Mouse (Mus musculus): Measurements from ENCODE around the gene Cbr1.
"Not testable (repeated sequence)": the region's sequence is repeated elsewhere in the genome, so short reads cannot be mapped to it uniquely, and the experiment has no call there.

Gene Cbr1

DNA sequence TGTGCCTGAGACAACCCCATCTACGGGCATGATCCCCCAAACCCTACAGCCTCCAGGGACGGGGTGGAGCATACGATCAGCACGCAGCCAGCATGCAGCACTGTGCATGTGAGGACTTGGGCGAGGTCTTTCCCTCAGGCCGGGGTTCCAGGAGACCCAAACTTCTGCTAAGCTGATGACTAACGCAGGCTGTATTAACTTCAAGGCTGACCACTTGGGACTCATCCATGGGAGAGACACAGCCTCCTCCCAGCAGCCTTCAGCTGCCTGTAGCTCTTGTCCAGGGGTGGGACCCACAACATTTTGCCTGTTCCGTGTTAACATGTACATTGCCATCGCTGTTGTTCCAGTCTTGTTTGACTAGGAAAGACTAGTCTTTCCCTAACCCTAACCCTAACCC, 8.1 kb upstream of the Cbr1 start:
- DNase-seq (ENCODE audit: low read depth, low spot score): no peak

DNA sequence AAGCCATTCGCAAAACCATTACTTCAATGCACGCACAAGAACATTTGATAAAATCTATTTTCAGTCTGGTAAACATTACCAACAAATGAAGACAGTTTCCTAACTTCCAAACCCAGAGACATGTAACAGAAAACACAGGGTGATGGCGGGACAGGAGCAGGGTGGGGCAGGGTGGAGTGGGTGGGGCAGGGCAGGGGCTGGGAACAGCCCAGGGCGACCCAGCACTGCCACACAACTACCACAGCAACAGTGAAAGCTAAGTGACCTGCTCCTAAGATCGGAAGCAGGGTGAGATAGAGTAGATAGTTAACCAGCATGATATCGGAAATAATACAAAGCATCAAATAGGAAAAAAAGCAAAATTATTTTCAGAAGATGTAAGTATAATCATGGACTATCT, 6.2 kb upstream of the Cbr1 start:
- DNase-seq (ENCODE audit: low read depth, low spot score): no peak

DNA sequence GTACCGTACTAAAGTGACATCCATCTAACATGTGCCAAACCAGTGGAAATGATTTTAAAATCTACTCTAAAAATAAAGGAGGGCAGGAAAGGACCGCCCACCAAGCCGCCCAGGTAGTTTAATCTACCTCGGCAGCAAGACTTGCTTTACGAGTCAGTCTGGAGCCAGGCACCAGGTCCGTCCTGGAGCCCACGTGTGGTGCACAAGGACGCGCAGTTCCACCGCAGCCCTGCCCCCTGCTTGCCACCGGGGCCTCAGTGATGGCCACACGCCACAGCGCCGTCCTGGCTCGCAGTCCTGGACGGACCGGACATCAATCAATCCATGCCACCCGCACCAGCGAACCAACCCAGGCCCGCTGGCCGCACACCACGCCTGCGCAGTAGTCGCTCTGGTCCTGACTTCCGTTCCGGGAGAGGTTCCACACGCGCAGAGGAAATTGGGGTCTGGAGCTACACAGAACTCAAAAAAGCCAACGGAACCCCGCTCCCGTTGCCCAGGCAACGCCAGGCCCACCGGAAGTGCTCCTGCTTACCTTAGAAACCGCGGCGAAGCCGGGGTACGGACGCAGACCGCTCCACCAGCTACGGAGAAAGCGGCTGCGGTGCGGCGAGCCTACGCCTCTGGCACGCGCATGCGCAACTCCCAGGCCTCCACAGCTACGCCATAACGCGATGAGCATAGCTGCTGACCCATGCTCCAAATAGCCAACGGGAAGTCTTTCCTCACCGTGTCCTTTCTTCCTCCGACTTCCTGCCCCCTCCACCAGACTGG, 2.0 kb upstream of the Cbr1 start, which contains the start of gene Setd4:
Gene Setd4 (minus strand): TSS at position 625 of the 774 bp plus-strand sequence.
- peak; percentile 94 for DNase-seq (ENCODE audit: low read depth, low spot score)

DNA sequence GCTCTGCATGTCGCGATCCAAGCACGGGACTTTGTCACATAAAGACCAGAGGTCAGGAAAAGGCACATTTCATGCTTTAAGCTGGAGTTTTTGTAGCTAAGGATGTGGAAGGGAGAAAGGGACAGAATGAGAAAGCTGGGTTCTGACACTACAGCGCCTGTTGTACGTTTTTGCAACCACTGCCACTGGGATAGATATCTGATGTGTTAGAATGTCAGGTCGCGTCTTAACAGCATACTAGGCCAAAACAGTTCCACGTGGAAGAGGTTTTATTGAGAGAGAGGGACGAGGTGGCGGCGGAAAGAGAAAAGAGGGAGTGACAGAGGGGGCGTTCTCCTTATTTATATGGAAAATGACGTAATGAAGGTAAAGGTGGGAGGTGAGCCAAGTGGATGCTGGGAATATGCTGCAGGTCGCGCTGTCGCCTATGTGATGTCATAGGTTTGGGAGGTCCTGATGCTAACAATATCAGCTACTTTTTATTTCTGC, 1.1 kb upstream of the Cbr1 start:
- no peak for DNase-seq (ENCODE audit: low read depth, low spot score)

DNA sequence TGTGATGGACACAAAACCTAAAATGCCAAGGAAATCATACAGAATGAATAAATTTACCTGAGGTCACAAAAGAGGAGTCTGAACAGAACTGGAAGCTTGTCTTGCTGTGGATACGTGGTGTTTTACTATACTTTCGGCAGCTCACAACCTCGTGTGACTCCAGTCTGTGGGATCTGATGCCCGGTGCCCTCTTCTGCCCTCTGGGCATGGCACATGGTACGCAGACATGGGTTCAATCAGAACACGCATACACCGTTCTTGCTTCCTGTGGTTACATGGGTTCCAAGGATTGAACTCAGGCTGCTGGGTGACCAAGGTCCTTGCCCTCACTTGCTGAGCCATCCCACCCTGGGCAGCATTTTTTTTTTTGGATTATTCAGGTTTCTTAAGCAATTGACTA, 493 bp downstream of the Cbr1 start:
- no peak for DNase-seq (ENCODE audit: low read depth, low spot score)

DNA sequence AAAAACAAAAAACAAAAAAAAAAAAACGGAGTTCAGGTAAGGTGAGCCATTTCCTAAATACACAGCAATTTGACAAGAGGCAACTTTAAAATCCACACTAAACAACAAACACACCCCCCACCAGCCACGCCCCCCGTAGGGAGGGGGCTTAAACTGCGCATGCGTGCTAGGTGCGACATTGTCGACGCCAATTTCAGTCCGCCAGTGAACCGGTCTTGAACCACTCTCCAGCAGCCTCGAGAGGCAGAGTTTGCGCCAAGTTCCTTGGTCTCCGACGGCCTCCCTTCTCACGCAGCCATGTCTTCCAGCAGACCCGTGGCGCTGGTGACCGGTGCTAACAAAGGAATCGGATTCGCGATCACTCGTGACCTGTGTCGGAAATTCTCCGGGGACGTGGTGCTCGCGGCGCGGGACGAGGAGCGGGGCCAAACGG, 2.0 kb downstream of the Cbr1 start:
- peak; percentile 87 for DNase-seq (ENCODE audit: low read depth, low spot score)

DNA sequence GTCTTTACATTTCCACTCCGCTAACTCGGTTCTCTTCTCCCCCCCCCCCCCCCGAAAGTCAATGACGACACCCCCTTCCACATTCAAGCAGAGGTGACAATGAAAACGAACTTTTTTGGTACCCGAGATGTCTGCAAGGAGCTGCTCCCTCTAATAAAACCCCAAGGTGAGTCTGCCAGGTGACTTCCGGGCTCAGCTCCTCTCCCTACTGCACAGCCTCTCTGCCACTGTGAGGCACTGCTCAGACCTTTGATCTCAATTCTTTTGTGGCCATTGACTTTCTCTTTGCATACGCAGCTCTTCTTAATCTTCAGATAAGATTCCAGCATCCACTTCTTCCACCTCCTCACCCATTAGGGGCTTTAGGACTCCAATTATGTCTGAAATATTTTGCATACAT, 3.1 kb downstream of the Cbr1 start:
- no peak for DNase-seq (ENCODE audit: low read depth, low spot score)

DNA sequence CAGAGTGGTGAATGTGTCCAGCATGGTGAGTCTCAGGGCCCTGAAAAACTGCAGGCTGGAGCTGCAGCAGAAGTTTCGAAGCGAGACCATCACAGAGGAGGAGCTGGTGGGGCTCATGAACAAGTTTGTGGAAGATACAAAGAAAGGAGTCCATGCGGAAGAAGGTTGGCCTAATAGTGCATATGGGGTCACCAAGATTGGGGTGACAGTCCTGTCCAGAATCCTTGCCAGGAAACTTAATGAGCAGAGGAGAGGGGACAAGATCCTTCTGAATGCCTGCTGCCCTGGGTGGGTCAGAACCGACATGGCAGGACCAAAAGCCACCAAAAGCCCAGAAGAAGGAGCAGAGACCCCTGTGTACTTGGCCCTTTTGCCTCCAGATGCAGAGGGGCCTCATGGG, 4.1 kb downstream of the Cbr1 start:
- DNase-seq (ENCODE audit: low read depth, low spot score): no peak

DNA sequence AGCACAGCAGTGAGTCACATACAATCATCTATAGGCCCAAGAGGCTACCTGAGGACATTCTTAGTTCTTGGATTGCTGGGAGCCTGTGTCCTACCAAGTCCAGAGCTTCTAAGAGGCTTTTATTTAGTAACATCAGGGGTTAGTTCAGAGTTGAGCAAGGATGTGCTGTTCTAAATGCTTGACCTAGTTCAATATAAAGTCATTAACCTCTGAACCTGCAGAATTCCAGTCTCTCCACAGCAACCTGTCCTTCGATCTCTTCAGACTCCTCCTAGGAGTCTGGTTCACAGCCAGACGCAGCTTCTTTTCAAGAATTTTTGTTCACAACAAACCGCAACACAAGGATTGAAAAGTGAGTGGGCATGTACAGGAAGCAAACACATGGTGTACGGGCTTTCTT, 5.3 kb downstream of the Cbr1 start:
- no peak for DNase-seq (ENCODE audit: low read depth, low spot score)

DNA sequence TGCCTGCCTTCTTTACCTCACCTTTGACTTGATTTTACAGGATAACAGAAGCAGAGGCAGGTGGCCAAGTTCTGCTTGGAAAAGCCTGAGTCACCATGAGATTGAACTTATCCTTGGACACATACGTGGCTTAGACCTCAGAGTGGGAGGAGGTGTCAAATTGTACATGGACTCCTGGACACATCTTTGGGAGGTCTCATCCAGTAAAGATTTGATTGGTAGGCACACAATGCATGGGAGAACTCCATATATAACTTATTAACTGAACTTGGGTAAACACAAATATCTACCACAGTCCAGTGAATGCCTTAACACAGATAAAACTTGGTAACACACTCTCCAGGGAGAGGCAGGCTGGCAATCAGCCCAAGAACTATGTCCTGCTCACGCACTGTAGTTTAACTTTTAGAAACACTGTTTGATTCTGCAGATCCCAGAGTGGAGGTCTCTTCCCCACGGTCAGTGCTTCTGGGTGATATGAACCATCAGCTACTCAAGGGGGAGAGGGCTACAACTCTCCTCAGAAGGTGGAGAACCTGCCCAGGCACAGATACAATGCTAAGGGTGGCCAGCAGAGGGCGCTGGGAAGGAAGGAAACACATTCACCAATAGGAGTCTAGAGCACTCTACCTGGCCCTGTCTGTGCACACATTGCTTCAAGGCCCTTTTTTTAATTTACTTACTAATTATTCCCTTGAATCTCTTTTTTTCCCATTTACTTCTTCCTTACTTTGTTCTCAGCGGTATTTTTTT, 9.6 kb downstream of the Cbr1 start:
- DNase-seq (ENCODE audit: low read depth, low spot score): peak; percentile 54

DNA sequence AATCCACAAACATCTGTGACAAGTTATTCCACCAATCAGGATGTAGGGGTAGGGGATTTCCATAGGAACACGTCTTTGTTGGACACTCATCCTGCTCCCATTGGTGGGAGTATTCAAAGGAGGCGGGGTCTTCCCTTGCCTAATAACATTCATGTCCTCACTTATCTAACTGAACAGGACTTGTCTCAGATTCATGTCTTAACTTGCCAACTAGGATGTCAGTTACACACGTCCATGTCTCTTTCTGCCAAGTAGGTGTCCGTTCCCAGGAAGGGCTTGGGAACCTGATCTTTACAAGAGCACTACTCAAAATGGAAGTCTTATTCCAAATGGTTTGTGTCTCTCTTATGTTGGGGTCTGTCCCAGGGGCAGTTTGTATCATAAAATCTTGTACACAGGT, 18.1 kb downstream of the Cbr1 start:
- not testable (repeated sequence) for DNase-seq (ENCODE audit: low read depth, low spot score)

DNA sequence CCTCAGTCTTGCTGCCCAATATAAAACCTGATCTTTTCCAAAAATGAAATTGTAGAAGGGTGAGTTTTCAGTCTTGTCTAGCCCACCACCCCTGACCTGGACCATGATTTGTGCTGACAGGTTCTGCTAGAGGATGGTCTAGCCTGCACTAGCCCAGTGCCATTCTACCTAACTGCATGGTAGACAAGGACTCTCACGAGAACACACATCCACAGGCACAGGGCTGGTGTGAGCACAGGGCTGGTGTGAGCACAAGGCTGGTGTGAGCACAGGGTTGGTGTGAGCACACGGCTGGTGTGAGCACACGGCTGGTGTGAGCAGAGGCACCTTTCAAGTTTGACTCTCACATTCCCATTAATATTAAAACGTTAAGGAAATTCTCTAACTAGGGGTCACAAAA, 19.0 kb downstream of the Cbr1 start:
- DNase-seq (ENCODE audit: low read depth, low spot score): no peak

DNA sequence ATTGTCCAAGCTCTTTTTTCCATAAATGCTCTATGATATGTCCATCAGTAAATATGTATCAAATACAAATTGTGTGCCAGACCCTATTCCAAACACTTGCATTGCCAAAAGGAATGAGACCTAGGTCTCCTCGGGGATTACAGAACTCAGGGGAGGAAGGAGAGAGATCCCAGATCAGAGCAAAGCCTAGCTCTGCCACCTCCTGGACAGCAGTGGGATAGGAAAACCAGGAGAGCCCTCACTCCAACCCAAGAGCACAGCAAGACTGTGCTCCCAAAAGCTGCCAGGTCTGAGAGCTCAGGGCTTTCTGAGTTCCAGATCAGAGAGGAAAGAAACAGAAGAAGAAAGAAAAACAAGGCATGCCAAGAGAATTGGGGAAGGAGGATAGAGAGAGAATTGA, 21.1 kb downstream of the Cbr1 start:
- DNase-seq (ENCODE audit: low read depth, low spot score): no peak

DNA sequence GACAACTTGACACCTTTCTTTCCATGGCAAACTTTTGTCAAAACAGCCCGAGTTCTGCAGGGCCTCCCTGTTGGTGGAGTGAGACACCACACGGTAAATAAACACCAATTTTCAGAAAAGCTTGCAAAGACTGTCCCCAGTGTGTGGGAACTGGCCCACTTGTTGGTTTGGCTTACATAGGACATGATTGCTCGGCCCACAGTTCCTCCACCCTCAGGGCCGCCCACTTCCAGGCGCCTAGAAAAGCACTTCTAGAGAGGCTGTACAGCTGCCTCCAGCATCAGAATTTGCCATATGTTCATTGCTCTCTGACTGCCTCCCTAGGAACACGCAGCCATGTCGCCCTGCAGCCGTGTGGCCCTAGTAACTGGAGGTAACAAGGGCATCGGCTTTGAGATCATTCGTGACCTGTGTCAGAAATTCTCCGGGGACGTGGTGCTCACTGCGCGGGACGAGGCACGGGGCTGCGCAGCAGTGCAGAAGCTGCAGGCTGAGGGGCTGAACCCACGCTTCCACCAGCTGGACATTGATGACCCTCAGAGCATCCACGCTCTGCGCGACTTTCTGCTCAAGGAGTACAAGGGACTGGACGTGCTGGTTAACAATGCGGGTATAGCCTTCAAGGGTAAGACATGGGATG, 22.2 kb downstream of the Cbr1 start, which contains the start of gene Gm5678:
Gene Gm5678 (plus strand): TSS at position 337 of the 640 bp plus-strand sequence.
- no peak for DNase-seq (ENCODE audit: low read depth, low spot score)

DNA sequence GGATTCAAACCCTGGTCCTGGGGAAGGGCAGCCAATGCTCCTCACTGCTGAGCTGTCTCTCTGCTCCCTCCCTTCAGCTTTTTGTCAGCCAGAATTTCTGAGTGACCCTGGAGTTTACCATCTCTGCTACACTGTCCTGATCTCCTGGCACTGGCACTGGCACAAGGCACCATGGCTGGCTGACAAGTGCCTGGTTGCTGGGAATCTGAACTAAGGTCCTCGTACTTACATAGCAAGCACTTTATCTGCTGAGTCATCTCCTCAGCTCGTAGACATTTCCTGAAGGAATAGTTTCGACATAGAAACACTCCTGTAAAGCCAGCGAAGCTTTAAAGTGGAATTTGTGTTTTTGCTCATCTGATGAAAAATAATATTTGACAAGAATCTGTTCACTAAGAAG, 38.4 kb downstream of the Cbr1 start:
- DNase-seq (ENCODE audit: low read depth, low spot score): no peak

DNA sequence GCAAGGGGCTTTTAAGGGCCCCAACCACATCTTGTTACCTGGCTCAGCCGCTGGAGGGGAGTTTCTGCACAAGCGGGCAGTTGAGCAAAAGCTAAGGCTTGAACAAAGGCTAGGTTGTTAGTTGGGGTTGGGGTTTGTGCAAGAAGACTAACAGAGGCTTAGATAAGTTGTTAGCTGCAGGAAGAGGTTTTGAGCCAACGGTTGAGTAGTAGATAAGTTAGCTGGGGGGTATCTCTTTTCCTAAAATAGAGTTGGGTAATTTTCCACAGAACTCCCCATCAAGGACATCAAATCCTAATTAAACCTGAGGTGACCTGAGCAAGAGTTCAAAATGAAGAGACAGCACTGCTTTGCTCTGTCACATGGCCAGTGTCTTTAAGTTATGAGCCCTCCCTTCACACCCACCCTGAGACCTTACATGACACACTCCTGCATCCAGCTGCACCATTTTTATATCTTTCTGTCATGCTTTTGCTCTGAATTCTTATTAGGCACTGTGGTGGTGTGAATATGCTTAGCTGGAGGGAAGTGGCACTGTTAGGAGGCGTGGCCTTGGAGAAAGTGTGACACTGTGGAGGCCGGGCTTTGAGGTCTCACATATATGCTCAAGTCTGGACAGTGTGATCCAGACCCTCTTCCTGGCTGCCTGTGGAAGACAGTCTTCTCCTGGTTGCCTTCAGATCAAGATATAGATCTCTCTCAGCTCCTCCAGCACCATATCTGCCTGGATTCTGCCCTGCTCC, 43.0 kb downstream of the Cbr1 start:
- DNase-seq (ENCODE audit: low read depth, low spot score): no peak
